ENCODE assay signal across 13 mouse cellular contexts in the genomic region with DNA sequence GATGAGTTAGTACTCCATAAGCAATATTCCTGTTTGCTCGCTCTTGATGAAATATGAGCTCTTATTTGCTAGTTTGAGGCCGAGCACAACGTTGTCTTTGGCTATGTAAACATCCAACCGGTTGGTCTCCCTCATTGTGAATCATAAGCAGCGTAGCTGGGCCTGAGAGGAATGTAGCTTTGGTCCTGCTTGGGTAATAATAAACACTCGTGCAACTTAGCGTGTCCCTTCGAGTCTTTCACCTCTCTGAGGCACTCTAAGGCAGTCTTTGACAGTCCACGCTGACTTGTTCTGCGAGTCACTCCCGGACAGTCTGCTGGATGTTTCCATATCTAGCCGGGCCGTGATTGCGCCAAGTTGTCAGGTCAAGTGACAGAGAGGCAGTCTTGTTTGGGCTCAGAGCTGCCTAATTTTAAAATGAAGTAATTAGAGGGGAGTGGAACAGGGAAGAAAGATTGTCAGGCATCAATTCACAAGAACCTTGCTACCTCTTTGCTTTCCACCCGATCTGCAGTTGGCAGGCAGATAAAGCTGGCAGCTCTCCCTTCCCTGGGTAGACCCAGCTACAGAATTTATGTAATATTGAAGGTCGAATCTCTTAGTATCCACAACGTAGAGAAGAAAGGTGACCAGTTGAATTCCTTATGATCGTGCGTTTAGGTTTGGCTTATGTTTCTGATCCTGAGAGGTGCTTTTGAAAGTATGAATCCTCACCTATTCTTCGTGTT.
DNase-seq lines count a peak whose midpoint lies in the region; TF ChIP-seq lines count a peak whose summit lies in the region.
"Had no signal": no experiment of that assay in that cellular context is flagged by ENCODE, and none has a peak within 500 bp of the region (broad histone marks: within the 10 kb centered on the region; RNA-seq: fewer than 3 reads in every experiment).

No protein-coding gene starts in this region.

- no peak overlapping the region for H3K27ac ChIP-seq in layer of hippocampus, adult 2 months
- H3K27ac ChIP-seq: hindbrain, embryonic 14.5 days; limb, embryonic 12.5 days; midbrain, embryonic 13.5 days had no signal

- TF ChIP-seq CTCF in layer of hippocampus, adult 2 months (conservative IDR thresholded peaks at IDR 0.05), result no peak

- DNase-seq in cerebellum, postnatal 36 days, result peak; percentile 5 to 7
- DNase-seq in cerebellum, postnatal 4 days (ENCODE audit: low spot score in 2 of 2), result no peak
- peak; percentile 30 for DNase-seq in urinary bladder, postnatal 14 days (ENCODE audit: low spot score)
- no peak for DNase-seq in urinary bladder, adult 2 months (ENCODE audit: low spot score)
- DNase-seq in heart, postnatal 4 days, result peak; percentile 22
- no peak for DNase-seq in right cerebral cortex, postnatal 4 days
- no peak for DNase-seq in natural killer cell, adult 2 months (ENCODE audit: low spot score in 2 of 2)
- DNase-seq in layer of hippocampus, adult 2 months (ENCODE audit: low spot score in 2 of 2), result no peak
- DNase-seq: gastrocnemius, postnatal 25 days; kidney, adult 8-10 months had no signal

- no peak overlapping the region for H3K4me3 ChIP-seq in layer of hippocampus, adult 2 months
- H3K4me3 ChIP-seq: limb, embryonic 12.5 days; midbrain, embryonic 13.5 days had no signal

Comparison
In these comparisons a context has a peak if more than half of its experiments do, and no peak if none do; other contexts are left out.
1. DNase-seq: peak in cerebellum, postnatal 36 days (2 of 2), urinary bladder, postnatal 14 days (single experiment) and heart, postnatal 4 days (single experiment); none in cerebellum, postnatal 4 days (0 of 2), urinary bladder, adult 2 months (single experiment), right cerebral cortex, postnatal 4 days (single experiment), natural killer cell, adult 2 months (0 of 2) and layer of hippocampus, adult 2 months (0 of 2).